Mouse (Mus musculus): Measurements from ENCODE around the gene Tecr.

Gene Tecr

DNA sequence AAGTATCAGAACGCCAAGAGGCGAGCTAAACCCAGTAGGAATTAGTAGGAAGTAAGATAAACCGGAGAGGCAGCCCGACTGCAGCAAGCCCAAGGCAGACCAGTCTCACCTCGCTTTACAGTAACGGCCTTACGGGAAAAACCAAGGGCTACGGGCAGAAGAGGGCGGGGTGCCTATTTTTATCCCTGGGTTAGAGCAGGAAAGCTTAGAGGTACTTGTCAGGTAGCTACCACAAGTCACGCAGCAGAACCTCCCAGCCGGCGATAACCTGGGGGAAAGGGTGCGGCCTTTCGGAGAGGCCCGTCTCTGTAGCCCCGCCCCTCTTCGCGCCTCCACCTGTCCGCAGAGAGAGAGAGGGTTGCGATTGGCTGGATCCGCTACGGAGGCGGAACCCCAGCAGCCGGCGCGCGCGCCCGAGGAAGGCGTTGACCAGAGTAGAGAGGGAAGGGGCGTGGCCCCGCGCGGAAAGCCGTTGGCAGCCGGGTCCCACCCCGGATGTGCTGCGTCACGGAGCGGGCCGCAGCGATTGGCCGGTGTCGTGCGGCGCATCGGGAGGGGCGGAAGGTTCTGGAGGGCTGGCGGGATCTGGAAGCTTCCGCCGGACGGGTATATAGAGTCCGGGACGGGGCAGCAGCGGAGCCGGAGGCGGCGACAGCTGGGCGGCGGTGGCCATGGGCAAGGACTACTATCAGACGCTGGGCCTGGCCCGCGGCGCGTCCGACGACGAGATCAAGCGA lies at the start of gene Tecr, which contains the start of gene Dnajb1:
Tecr (minus strand) TSS at position 311 of the 737 bp plus-strand sequence.
Dnajb1 (plus strand) TSS at position 533 of the 737 bp plus-strand sequence.
- peak; percentile 99 for DNase-seq (ENCODE audit: low read depth, low spot score)

- no peak for DNase-seq (ENCODE audit: low read depth, low spot score)
These were observed 48.9 kb upstream of the Tecr start for GRCm38 (mm10) chr8:83656484-83657246.

DNA sequence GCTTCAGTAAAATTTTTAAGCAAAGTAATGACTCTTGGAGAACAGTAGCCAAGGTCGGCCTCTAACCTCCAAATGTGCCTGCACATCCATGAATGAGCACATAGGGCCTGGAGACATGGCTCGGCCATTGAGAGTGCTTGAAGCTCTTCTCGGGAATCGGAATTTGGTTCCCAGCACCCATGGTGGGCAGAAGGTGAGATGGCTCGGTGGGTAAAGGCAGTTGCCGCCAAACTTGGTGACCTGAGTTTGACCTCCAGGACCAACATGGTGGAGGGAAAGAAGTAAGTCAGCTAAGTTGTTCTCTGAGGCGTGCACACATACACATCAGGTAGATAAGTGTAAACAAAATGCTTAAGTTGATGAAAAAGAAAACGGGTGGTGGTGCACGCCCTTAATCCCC lies 48.3 kb upstream of the Tecr start:
- DNase-seq (ENCODE audit: low read depth, low spot score) = no peak

DNA sequence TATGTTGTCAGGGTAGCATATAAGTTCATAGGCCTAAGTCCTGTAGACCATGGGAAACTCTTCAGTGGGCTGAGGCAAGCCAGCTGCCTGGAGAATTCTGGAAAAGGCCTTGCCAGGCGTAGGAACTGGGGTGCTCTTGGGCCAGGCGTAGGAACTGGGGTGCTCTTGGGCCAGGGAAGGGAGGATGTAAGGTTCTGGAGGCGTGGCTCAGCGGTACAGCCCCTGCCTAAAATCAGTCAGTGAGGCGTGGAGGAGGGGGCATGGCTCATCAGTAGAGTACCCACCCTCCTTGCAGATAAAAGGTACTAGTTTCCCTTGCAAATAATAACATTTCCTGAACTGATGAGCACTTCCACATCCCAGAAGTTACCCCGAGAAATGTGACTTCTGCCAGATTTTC lies 47.0 kb upstream of the Tecr start:
- DNase-seq (ENCODE audit: low read depth, low spot score) = no peak

GRCm38 (mm10) chr8:83653662-83654017 lies 45.9 kb upstream of the Tecr start:
- DNase-seq (ENCODE audit: low read depth, low spot score) = no peak

GRCm38 (mm10) chr8:83652744-83653661 lies 45.2 kb upstream of the Tecr start:
- DNase-seq (ENCODE audit: low read depth, low spot score) = no peak

- DNase-seq (ENCODE audit: low read depth, low spot score) = peak; percentile 98
These were observed 44.4 kb upstream of the Tecr start, which contains the start of gene Gipc1 for GRCm38 (mm10) chr8:83652030-83652743. TSS of gene Gipc1 (plus strand) at chr8:83652677.

GRCm38 (mm10) chr8:83649699-83650098 lies 41.9 kb upstream of the Tecr start:
- no peak for DNase-seq (ENCODE audit: low read depth, low spot score)

GRCm38 (mm10) chr8:83648031-83648430 lies 40.3 kb upstream of the Tecr start:
- no peak for DNase-seq (ENCODE audit: low read depth, low spot score)

GRCm38 (mm10) chr8:83647511-83647910 lies 39.7 kb upstream of the Tecr start:
- no peak for DNase-seq (ENCODE audit: low read depth, low spot score)

DNA sequence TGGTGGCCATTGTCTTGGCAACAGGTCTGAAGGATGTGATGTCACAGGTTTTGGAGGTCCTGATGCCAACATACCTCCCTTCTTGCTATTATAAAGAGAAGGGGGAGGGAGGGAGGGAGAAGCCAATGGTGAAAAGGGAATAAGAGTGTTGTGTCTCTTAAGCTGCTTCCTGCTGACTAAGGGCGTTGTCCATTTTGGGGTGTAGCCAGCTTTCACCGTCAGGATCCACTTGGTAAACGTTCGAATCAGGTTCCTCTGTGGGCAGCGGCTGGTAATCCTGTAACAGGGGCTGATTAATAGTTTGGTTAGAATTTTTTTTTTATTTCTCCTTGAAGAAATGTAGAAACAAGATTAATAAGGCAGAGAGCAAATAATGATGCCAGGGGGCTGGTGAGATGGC lies 31.9 kb upstream of the Tecr start:
- no peak for DNase-seq (ENCODE audit: low read depth, low spot score)

- no peak for DNase-seq (ENCODE audit: low read depth, low spot score)
These were observed 31.1 kb upstream of the Tecr start for GRCm38 (mm10) chr8:83638856-83639255.

DNA sequence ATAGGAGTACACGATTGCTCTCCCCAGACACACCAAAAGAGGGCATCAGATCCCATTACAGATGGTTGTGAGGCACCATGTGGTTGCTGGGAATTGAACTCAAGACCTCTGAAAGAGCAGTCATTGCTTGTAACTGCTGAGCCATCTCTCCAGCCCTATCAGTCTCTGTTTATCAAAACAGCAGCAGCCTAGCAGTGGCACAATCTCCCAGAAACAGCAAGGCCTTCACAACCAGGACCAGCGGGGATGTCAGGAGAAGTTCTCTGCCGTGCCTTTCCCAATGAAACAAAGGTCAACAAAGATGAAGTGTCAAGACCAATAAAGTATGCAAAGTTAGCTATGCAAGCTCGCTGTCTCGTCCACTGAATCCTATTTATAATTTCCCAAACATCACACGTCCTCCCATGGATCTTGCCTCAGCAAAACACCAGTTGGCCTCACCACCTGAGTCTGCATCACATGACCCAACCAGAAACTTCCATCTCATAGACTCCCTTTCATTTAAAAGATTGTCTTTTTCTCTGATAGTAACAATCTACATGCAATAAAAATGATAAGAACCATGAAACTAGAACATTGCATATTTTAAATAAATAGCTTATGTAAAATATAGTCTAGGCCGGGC lies 24.4 kb upstream of the Tecr start:
- DNase-seq (ENCODE audit: low read depth, low spot score) = no peak

DNA sequence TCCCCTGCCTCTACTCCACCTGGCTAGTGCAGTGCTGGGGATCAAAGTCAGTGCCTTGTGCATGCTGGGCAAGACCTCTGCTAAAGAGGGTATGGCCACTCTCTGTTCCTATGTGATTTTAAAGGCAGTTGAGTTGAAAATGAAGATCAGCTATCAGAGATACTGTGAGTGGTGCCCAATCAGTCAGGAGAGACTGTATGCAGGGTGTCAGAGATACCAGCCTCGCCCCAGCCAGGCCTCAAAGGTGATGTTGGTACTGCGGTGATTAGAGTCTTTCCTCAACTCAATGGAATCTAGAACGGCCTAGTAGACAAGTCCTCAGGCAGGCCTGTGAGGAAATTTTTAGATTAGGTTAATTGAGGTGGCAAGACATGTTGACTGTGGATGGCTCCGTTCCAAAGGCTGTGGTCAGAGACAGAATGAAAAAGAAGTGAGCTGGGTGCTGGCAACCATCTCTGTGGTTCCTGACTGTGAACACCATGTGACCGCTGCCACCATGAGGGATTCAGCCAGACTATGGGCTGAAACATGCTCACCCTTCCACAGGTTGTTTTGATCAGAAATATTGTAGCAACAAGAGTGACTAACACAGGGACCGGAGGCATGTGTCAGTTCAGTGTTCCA lies 18.0 kb upstream of the Tecr start:
- no peak for DNase-seq (ENCODE audit: low read depth, low spot score)

GRCm38 (mm10) chr8:83624739-83625138 lies 17.0 kb upstream of the Tecr start:
- no peak for DNase-seq (ENCODE audit: low read depth, low spot score)

GRCm38 (mm10) chr8:83623549-83623948 lies 15.8 kb upstream of the Tecr start:
- no peak for DNase-seq (ENCODE audit: low read depth, low spot score)

DNA sequence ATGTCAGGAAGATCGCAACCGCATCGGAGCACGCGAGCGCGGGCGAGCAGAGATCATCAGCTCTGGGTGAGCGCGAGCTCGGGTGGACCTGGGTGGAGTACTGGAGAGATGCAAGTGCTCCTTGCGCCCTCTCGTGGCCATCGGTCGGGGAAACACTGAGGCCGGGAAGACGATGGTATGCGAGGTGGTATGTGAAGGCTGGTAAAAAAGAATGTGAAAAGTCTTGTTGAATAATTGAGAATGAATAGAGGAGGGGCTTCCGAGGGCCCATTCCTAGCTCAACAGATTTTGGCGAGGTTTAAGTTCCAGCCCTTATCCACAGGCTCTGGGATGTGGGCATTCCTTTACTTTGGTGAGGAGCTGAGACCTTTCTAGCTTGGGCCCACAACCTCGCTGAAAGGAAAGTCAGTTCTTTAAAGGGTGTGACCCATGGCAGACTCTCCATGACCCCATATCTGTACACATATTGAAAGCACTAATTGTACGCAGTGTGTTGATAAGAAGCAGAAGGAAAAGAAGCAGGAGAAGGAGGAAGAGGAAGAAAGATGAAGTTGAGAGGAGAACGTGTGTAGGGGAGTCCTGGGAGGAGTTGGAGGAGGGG lies 14.7 kb upstream of the Tecr start:
- DNase-seq (ENCODE audit: low read depth, low spot score) = peak; percentile 89

- DNase-seq (ENCODE audit: low read depth, low spot score) = no peak
These were observed 14.1 kb upstream of the Tecr start for GRCm38 (mm10) chr8:83621691-83622388.

- no peak for DNase-seq (ENCODE audit: low read depth, low spot score)
These were observed 12.0 kb upstream of the Tecr start for GRCm38 (mm10) chr8:83619568-83620285.
